ENCODE assay signal across 13 mouse cellular contexts in the genomic region with DNA sequence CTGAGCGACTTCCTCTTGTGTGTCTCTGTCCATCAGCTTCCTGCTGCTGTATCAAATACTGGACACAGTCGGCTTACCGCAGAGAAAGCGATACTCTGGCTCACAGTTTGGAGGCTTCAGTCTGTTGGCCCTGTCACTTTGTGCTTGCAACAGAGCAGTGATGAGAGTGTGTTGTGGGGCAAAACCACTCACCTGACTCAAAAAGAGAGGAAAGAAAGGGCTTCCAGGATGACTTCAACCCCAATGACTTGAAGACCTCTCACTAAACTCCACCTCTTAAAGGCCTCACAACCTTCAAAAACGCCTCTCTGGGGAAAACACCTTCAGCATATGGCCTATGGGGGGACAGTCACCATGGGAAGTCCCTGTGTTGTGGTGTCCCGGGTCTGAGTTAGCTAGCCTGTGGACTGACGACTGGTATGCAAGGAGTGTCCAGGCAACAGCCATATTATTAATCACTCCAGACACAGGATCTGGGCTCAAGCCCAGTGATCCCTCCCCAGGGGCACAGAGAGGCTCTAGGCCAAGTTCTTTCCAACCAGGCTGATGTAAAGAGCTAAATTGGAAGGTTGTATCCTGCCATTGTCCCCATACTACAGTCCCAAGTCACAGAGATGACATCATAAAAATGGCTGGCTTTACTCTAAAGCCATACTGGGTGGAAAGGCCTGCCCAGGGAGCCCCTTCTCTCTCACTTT. TPM values are rescaled to one million over a fixed set of nuclear protein-coding genes. Genes with fewer than 3 reads are reported as not detected.
DNase-seq lines count a peak whose midpoint lies in the region; ATAC-seq and TF ChIP-seq lines count a peak whose summit lies in the region.
"Had no signal": no experiment of that assay in that cellular context is flagged by ENCODE, and none has a peak within 500 bp of the region (broad histone marks: within the 10 kb centered on the region; RNA-seq: fewer than 3 reads in every experiment).

No protein-coding gene starts in this region.

- WGBS in embryonic facial prominence, embryonic 14.5 days: 78% methylated on average over 7 of the region's 7 CpGs
- 85% methylated on average over 7 of the region's 7 CpGs for WGBS in embryonic facial prominence, embryonic 10.5 days
- 78% methylated on average over 7 of the region's 7 CpGs for WGBS in lung, postnatal 0 days
- 75% methylated on average over 7 of the region's 7 CpGs for WGBS in lung, adult 2 months
- WGBS in heart, postnatal 0 days: 73% methylated on average over 7 of the region's 7 CpGs
- 84% methylated on average over 7 of the region's 7 CpGs for whole genome bisulfite sequencing in limb, embryonic 15.5 days
- WGBS in intestine, postnatal 0 days: 88% methylated on average over 7 of the region's 7 CpGs

- no peaks in the 10 kb centered on the region for H3K36me3 ChIP-seq in embryonic facial prominence, embryonic 14.5 days (ENCODE audit: control insufficient read depth, insufficient read depth, low read length)
- no peaks in the 10 kb centered on the region for H3K36me3 ChIP-seq in embryonic facial prominence, embryonic 10.5 days (replicated peaks)
- no peaks in the 10 kb centered on the region for H3K36me3 ChIP-seq in lung, postnatal 0 days (ENCODE audit: insufficient read depth, low read length)
- no peaks in the 10 kb centered on the region for H3K36me3 ChIP-seq in heart, postnatal 0 days (replicated peaks; ENCODE audit: control insufficient read depth, insufficient read depth, low read length)
- H3K36me3 ChIP-seq in limb, embryonic 15.5 days: no peaks in the 10 kb centered on the region
- no peaks in the 10 kb centered on the region for H3K36me3 ChIP-seq in intestine, postnatal 0 days (ENCODE audit: control insufficient read depth, insufficient read depth)

- ATAC-seq in embryonic facial prominence, embryonic 14.5 days (ENCODE audit: low read depth): no peak
- ATAC-seq in lung, postnatal 0 days: peak; percentile 21
- ATAC-seq in heart, postnatal 0 days (ENCODE audit: insufficient read depth, low read depth): peak; percentile 72
- ATAC-seq in limb, embryonic 15.5 days (ENCODE audit: insufficient number of reproducible peaks, low FRiP score, low TSS enrichment, low read depth): peak; percentile 42; the same call in 1 of the 2 replicates
- no peak for ATAC-seq in intestine, postnatal 0 days
- ATAC-seq: Patski had no signal

- H3K27ac ChIP-seq in embryonic facial prominence, embryonic 14.5 days (replicated peaks; ENCODE audit: low read depth, low read length): no peak overlapping the region
- H3K27ac ChIP-seq in embryonic facial prominence, embryonic 10.5 days (replicated peaks): no peak overlapping the region
- no peak overlapping the region for H3K27ac ChIP-seq in lung, postnatal 0 days (ENCODE audit: low read length)
- peak overlapping the region; percentile 61 for H3K27ac ChIP-seq in heart, postnatal 0 days (ENCODE audit: low read depth)
- H3K27ac ChIP-seq in limb, embryonic 15.5 days: no peak overlapping the region
- no peak overlapping the region for H3K27ac ChIP-seq in intestine, postnatal 0 days (ENCODE audit: low read depth, low read length)
- H3K27ac ChIP-seq: hindbrain, embryonic 14.5 days had no signal

- TF ChIP-seq CTCF in lung, postnatal 0 days (IDR thresholded peaks at IDR 0.05): no peak
- TF ChIP-seq CTCF in lung, adult 2 months (IDR thresholded peaks at IDR 0.05; ENCODE audit: insufficient read depth, low read length): no peak
- TF ChIP-seq CTCF in heart, postnatal 0 days (IDR thresholded peaks at IDR 0.05; ENCODE audit: low read depth): no peak
- no peak for TF ChIP-seq CTCF in intestine, postnatal 0 days (IDR thresholded peaks at IDR 0.05; ENCODE audit: low read depth)

- peak; percentile 19 for DNase-seq in embryonic facial prominence, embryonic 14.5 days (ENCODE audit: low spot score)
- no peak for DNase-seq in embryonic facial prominence, embryonic 10.5 days (ENCODE audit: low spot score)
- DNase-seq in lung, postnatal 0 days (ENCODE audit: low spot score): peak; percentile 56
- DNase-seq in lung, adult 2 months: no peak
- peak; percentile 67 for DNase-seq in heart, postnatal 0 days (ENCODE audit: low spot score)
- DNase-seq in thymus, adult 18-20 months: no peak
- DNase-seq: cerebellum, postnatal 25 days; right cerebral cortex, postnatal 14 days had no signal

- H3K4me2 ChIP-seq in embryonic facial prominence, embryonic 14.5 days (ENCODE audit: low read depth, low read length): no peak overlapping the region
- H3K4me2 ChIP-seq in lung, postnatal 0 days (replicated peaks; ENCODE audit: low read depth, low read length): no peak overlapping the region
- no peak overlapping the region for H3K4me2 ChIP-seq in heart, postnatal 0 days (ENCODE audit: low read depth, low read length)
- no peak overlapping the region for H3K4me2 ChIP-seq in limb, embryonic 15.5 days
- no peak overlapping the region for H3K4me2 ChIP-seq in intestine, postnatal 0 days (replicated peaks; ENCODE audit: low read depth)
- H3K4me2 ChIP-seq: hindbrain, embryonic 14.5 days had no signal

- no peak overlapping the region for H3K4me3 ChIP-seq in embryonic facial prominence, embryonic 14.5 days (ENCODE audit: low read depth, low read length)
- H3K4me3 ChIP-seq in embryonic facial prominence, embryonic 10.5 days: no peak overlapping the region
- H3K4me3 ChIP-seq in lung, postnatal 0 days (ENCODE audit: low read depth, low read length): no peak overlapping the region
- no peak overlapping the region for H3K4me3 ChIP-seq in lung, adult 2 months (replicated peaks; ENCODE audit: extremely low read depth, low read depth, low read length)
- H3K4me3 ChIP-seq in heart, postnatal 0 days (ENCODE audit: low read depth, low read length): no peak overlapping the region
- no peak overlapping the region for H3K4me3 ChIP-seq in limb, embryonic 15.5 days
- H3K4me3 ChIP-seq in intestine, postnatal 0 days (ENCODE audit: low read depth, low read length): no peak overlapping the region

- TF ChIP-seq EP300 in lung, postnatal 0 days (IDR thresholded peaks at IDR 0.05): peak; percentile 43; the same call in 1 of the 2 replicates
- no peak for TF ChIP-seq EP300 in heart, postnatal 0 days (IDR thresholded peaks at IDR 0.05; ENCODE audit: low read depth)

- H3K9me3 ChIP-seq in embryonic facial prominence, embryonic 14.5 days (ENCODE audit: control insufficient read depth, low read length): no peaks in the 10 kb centered on the region
- H3K9me3 ChIP-seq in embryonic facial prominence, embryonic 10.5 days: peaks cover 3% of the 10 kb centered on the region; the same call in 1 of the 2 replicates
- no peaks in the 10 kb centered on the region for H3K9me3 ChIP-seq in lung, postnatal 0 days (ENCODE audit: low read length)
- H3K9me3 ChIP-seq in heart, postnatal 0 days (replicated peaks; ENCODE audit: control insufficient read depth, low read length): 0 out of 2 replicates have a peak, but pooled peaks cover 5% of the 10 kb centered on the region
- no peaks in the 10 kb centered on the region for H3K9me3 ChIP-seq in limb, embryonic 15.5 days
- H3K9me3 ChIP-seq in intestine, postnatal 0 days (ENCODE audit: control insufficient read depth): no peaks in the 10 kb centered on the region

- no peak overlapping the region for H3K9ac ChIP-seq in embryonic facial prominence, embryonic 14.5 days (ENCODE audit: low read depth, low read length)
- no peak overlapping the region for H3K9ac ChIP-seq in lung, postnatal 0 days (replicated peaks; ENCODE audit: low read depth)
- H3K9ac ChIP-seq in heart, postnatal 0 days (replicated peaks; ENCODE audit: low read depth, low read length): no peak overlapping the region
- H3K9ac ChIP-seq in limb, embryonic 15.5 days: no peak overlapping the region
- no peak overlapping the region for H3K9ac ChIP-seq in intestine, postnatal 0 days (ENCODE audit: low read depth, low read length)
- H3K9ac ChIP-seq: hindbrain, embryonic 14.5 days had no signal

- 0 out of 2 replicates have a peak, but pooled peaks cover 4% of the 10 kb centered on the region for H3K4me1 ChIP-seq in embryonic facial prominence, embryonic 14.5 days (ENCODE audit: control insufficient read depth, insufficient read depth, low read length)
- H3K4me1 ChIP-seq in embryonic facial prominence, embryonic 10.5 days: peaks cover 17% of the 10 kb centered on the region
- peaks cover 3% of the 10 kb centered on the region; the same call in 1 of the 2 replicates for H3K4me1 ChIP-seq in lung, postnatal 0 days (ENCODE audit: insufficient read depth, low read depth, low read length)
- H3K4me1 ChIP-seq in lung, adult 2 months (ENCODE audit: control insufficient read depth, insufficient read depth, low read length): peaks cover 17% of the 10 kb centered on the region
- H3K4me1 ChIP-seq in heart, postnatal 0 days (ENCODE audit: control insufficient read depth, insufficient read depth): 0 out of 2 replicates have a peak, but pooled peaks cover 5% of the 10 kb centered on the region
- H3K4me1 ChIP-seq in limb, embryonic 15.5 days: peaks cover 9% of the 10 kb centered on the region
- peaks cover 8% of the 10 kb centered on the region for H3K4me1 ChIP-seq in intestine, postnatal 0 days (replicated peaks; ENCODE audit: control insufficient read depth, insufficient read depth, low read length)

- H3K27me3 ChIP-seq in embryonic facial prominence, embryonic 14.5 days (replicated peaks; ENCODE audit: control insufficient read depth, insufficient read depth, low read length): no peaks in the 10 kb centered on the region
- H3K27me3 ChIP-seq in embryonic facial prominence, embryonic 10.5 days (replicated peaks; ENCODE audit: low read depth, poor library complexity, severe bottlenecking): no peaks in the 10 kb centered on the region
- no peaks in the 10 kb centered on the region for H3K27me3 ChIP-seq in lung, postnatal 0 days (replicated peaks; ENCODE audit: insufficient read depth, low read length)
- no peaks in the 10 kb centered on the region for H3K27me3 ChIP-seq in heart, postnatal 0 days (ENCODE audit: control insufficient read depth, insufficient read depth, low read length)
- no peaks in the 10 kb centered on the region for H3K27me3 ChIP-seq in limb, embryonic 15.5 days
- H3K27me3 ChIP-seq in intestine, postnatal 0 days (replicated peaks; ENCODE audit: control insufficient read depth, insufficient read depth, low read length): no peaks in the 10 kb centered on the region
- H3K27me3 ChIP-seq: Patski had no signal

- TF ChIP-seq POLR2A in lung, adult 2 months (IDR thresholded peaks at IDR 0.05; ENCODE audit: borderline replicate concordance, extremely low read depth, low read depth, low read length): no peak

RNA-seq across cellular contexts. Expression of a gene that starts 16.6 kb away (rescaled TPM):
- 5.0 TPM in 2 replicates for polyA plus RNA-seq in embryonic facial prominence, embryonic 14.5 days (2014; fragmentation: Nextera tagmentation; extraction: Ambion mirVana)
- polyA plus RNA-seq in embryonic facial prominence, embryonic 10.5 days (2016; fragmentation: Nextera tagmentation; extraction: Ambion mirVana): 1.3 and 1.6 TPM in 2 replicates
- 14.5 and 16.2 TPM in 2 replicates for polyA plus RNA-seq in lung, postnatal 0 days (2015; fragmentation: Nextera tagmentation; extraction: Ambion mirVana)
- polyA plus RNA-seq in lung, adult 2 months (2012; rRNA removed): 60.9 and 84.2 TPM in 2 replicates
- total RNA-seq in heart, postnatal 0 days (2014; rRNA removed; ENCODE audit: low replicate concordance): 25.4 and 31.6 TPM in 2 replicates
- polyA plus RNA-seq in heart, postnatal 0 days (2015; fragmentation: Nextera tagmentation; extraction: Ambion mirVana): 3.8 and 3.9 TPM in 2 replicates
- 7.7 and 9.8 TPM in 2 replicates for polyA plus RNA-seq in limb, embryonic 15.5 days (2015; fragmentation: Nextera tagmentation; extraction: Ambion mirVana)
- polyA plus RNA-seq in intestine, postnatal 0 days (2015; fragmentation: Nextera tagmentation; extraction: Ambion mirVana): 4.6 and 5.6 TPM in 2 replicates

RNA-seq across cellular contexts. Expression of a gene that starts 27.1 kb away (rescaled TPM):
- 2.9 and 3.1 TPM in 2 replicates for polyA plus RNA-seq in embryonic facial prominence, embryonic 14.5 days (2014; fragmentation: Nextera tagmentation; extraction: Ambion mirVana)
- polyA plus RNA-seq in embryonic facial prominence, embryonic 10.5 days (2016; fragmentation: Nextera tagmentation; extraction: Ambion mirVana): 1.7 and 1.9 TPM in 2 replicates
- polyA plus RNA-seq in lung, postnatal 0 days (2015; fragmentation: Nextera tagmentation; extraction: Ambion mirVana): 4.3 and 4.4 TPM in 2 replicates
- 5.0 and 6.8 TPM in 2 replicates for polyA plus RNA-seq in lung, adult 2 months (2012; rRNA removed)
- total RNA-seq in heart, postnatal 0 days (2014; rRNA removed; ENCODE audit: low replicate concordance): 0.46 and 1.2 TPM in 2 replicates
- 1.2 and 2.0 TPM in 2 replicates for polyA plus RNA-seq in heart, postnatal 0 days (2015; fragmentation: Nextera tagmentation; extraction: Ambion mirVana)
- polyA plus RNA-seq in limb, embryonic 15.5 days (2015; fragmentation: Nextera tagmentation; extraction: Ambion mirVana): 1.2 and 1.6 TPM in 2 replicates
- 3.0 and 3.4 TPM in 2 replicates for polyA plus RNA-seq in intestine, postnatal 0 days (2015; fragmentation: Nextera tagmentation; extraction: Ambion mirVana)
- total RNA-seq: neutrophil, adult 5-6 weeks had no signal

RNA-seq across cellular contexts. Expression of a gene that starts 58.0 kb away (rescaled TPM):
- 98.7 and 100 TPM in 2 replicates for polyA plus RNA-seq in embryonic facial prominence, embryonic 14.5 days (2014; fragmentation: Nextera tagmentation; extraction: Ambion mirVana)
- 128 and 134 TPM in 2 replicates for polyA plus RNA-seq in embryonic facial prominence, embryonic 10.5 days (2016; fragmentation: Nextera tagmentation; extraction: Ambion mirVana)
- polyA plus RNA-seq in lung, postnatal 0 days (2015; fragmentation: Nextera tagmentation; extraction: Ambion mirVana): 68.5 and 88.6 TPM in 2 replicates
- polyA plus RNA-seq in lung, adult 2 months (2012; rRNA removed): 29.2 and 41.4 TPM in 2 replicates
- total RNA-seq in heart, postnatal 0 days (2014; rRNA removed; ENCODE audit: low replicate concordance): 81.4 and 83.7 TPM in 2 replicates
- 249 and 267 TPM in 2 replicates for polyA plus RNA-seq in heart, postnatal 0 days (2015; fragmentation: Nextera tagmentation; extraction: Ambion mirVana)
- 71.6 and 78.6 TPM in 2 replicates for polyA plus RNA-seq in limb, embryonic 15.5 days (2015; fragmentation: Nextera tagmentation; extraction: Ambion mirVana)
- 123 and 139 TPM in 2 replicates for polyA plus RNA-seq in intestine, postnatal 0 days (2015; fragmentation: Nextera tagmentation; extraction: Ambion mirVana)

Comparison
In these comparisons a context has a peak if more than half of its experiments do, and no peak if none do; other contexts are left out.
1. DNase-seq: peak in embryonic facial prominence, embryonic 14.5 days (single experiment), lung, postnatal 0 days (single experiment) and heart, postnatal 0 days (single experiment); none in embryonic facial prominence, embryonic 10.5 days (single experiment), lung, adult 2 months (single experiment) and thymus, adult 18-20 months (0 of 2).
2. ATAC-seq: peak in lung, postnatal 0 days (single experiment), heart, postnatal 0 days (single experiment) and limb, embryonic 15.5 days (single experiment); none in embryonic facial prominence, embryonic 14.5 days (single experiment) and intestine, postnatal 0 days (single experiment).